Mouse (Mus musculus) testis, adult 2 months (tissue): ENCODE results near the gene Trcg1.

Experiments
- CTCF ChIP-seq: fragments of 200-500 bp; IDR thresholded peaks from 2 replicates; pipeline ENCODE4 v1.5.1; 2012; ENCODE audit warnings: low read depth, mild to moderate bottlenecking, inconsistent platforms, low read length, moderate library complexity; ENCODE audit not compliant: control insufficient read depth, insufficient read depth, insufficient replicate concordance
- POLR2A ChIP-seq: fragments of 200-500 bp; IDR thresholded peaks from 2 replicates; pipeline ENCODE4 v1.6.1; 2012; ENCODE audit warnings: low read depth, mild to moderate bottlenecking, inconsistent platforms, low read length, moderate library complexity; ENCODE audit not compliant: control insufficient read depth

- TF ChIP-seq CTCF (no peak), POLR2A (no peak)
These were observed 17.6 kb upstream of the Trcg1 start for GRCm38 (mm10) chr9:57218776-57219175.
